Mouse (Mus musculus) intestine, postnatal 0 days (tissue): ENCODE results near the gene Psd. TPM values are rescaled to one million over a fixed set of nuclear protein-coding genes. Genes with fewer than 3 reads are reported as not detected.
A peak's percentile ranks its signal among the peaks of the same experiment; 100 is the strongest.

Source experiments
- ATAC-seq: fragments of 200-750 bp; cut with Nextera tagmentation; 2 replicates; pipeline ENCODE4 v1.8.0; 2017; ENCODE audit warnings: mild to moderate bottlenecking, moderate TSS enrichment, moderate library complexity
- H3K27ac ChIP-seq: fragments of 300-500 bp; sonication (generic); 2 replicates; pipeline ENCODE4 v1.5.1; 2014; ENCODE audit warnings: mild to moderate bottlenecking, low read depth, low read length, moderate library complexity
- H3K27me3 ChIP-seq: fragments of 300-500 bp; sonication (generic); replicated peaks from 2 replicates; pipeline ENCODE4 v1.6.1; 2014; ENCODE audit warnings: low read length, mixed read lengths; ENCODE audit not compliant: control insufficient read depth, insufficient read depth
- H3K36me3 ChIP-seq: fragments of 300-500 bp; sonication (generic); 2 replicates; pipeline ENCODE4 v1.6.1; 2014; ENCODE audit warnings: mild to moderate bottlenecking, moderate library complexity; ENCODE audit not compliant: control insufficient read depth, insufficient read depth
- H3K4me1 ChIP-seq: fragments of 300-500 bp; sonication (generic); replicated peaks from 2 replicates; pipeline ENCODE4 v1.6.1; 2014; ENCODE audit warnings: antibody characterized with exemption, low read length, mixed read lengths; ENCODE audit not compliant: control insufficient read depth, insufficient read depth
- H3K4me2 ChIP-seq: fragments of 300-500 bp; sonication (generic); replicated peaks from 2 replicates; pipeline ENCODE4 v1.6.1; 2014; ENCODE audit warnings: low read depth, mild to moderate bottlenecking, moderate library complexity
- H3K4me3 ChIP-seq: fragments of 300-500 bp; sonication (generic); 2 replicates; pipeline ENCODE4 v1.5.1; 2014; ENCODE audit warnings: low read depth, low read length
- H3K9ac ChIP-seq: fragments of 300-500 bp; sonication (generic); 2 replicates; pipeline ENCODE4 v1.6.1; 2014; ENCODE audit warnings: mild to moderate bottlenecking, low read depth, low read length
- H3K9me3 ChIP-seq: fragments of 300-500 bp; sonication (generic); 2 replicates; pipeline ENCODE4 v1.6.1; 2016; ENCODE audit warnings: mixed run types; ENCODE audit not compliant: control insufficient read depth
- CTCF ChIP-seq: sonication (generic); IDR thresholded peaks from 2 replicates; pipeline ENCODE4 v1.5.1; 2016; ENCODE audit warnings: low read depth, mild to moderate bottlenecking, control low read depth, antibody characterized with exemption, moderate library complexity
- WGBS: fragments of 180-500 bp; shearing (Covaris S2); extraction: QIAGEN DNeasy Blood & Tissue Kit; methylation state at CpG from one replicate; pipeline ENCODE4 v1.1.7; 2014; 5-methylcytosine and 5-hydroxymethylcytosine counted together
- polyA plus RNA-seq: library from polyadenylated mRNA; unstranded; fragments of >200 nt; fragmentation: Nextera tagmentation; extraction: Ambion mirVana; gene quantifications from 2 replicates; pipeline ENCODE4 v1.2.1, GENCODE M21; 2015

Gene Psd
- polyA plus RNA-seq, 1 experiment from 2014 or later = 30.1 TPM

DNA sequence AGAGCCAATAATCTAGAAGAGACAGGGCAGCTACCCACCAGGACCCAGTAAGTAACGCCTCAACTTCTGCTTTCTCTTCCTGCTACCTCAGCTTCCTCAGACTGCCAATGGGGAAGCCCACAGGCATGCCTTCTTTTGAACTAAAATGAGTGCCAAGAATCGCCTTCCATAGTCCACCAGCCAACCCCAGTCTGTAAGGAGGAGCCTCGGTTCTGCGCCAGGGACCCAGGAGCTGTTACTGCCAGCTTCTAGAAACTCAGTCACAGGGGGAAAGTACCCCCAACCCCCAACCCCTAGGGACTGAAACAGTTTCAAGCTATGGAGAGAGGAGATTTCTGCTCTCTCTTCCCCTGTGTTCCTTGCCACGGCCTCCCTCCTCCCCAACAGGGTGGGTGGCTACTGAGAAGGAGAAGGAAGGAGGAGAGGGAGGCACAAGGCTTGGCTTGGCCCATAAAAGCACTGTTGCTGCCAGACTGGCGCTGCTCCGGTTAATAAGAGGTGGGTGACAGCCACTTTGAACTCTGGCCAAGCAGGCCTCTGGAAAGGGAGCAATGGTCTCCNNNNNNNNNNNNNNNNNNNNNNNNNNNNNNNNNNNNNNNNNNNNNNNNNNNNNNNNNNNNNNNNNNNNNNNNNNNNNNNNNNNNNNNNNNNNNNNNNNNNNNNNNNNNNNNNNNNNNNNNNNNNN is 12.5 kb upstream of the Psd start:
- ATAC-seq = no peak
- no peaks in the 10 kb centered on the region for H3K36me3 ChIP-seq
- H3K9me3 ChIP-seq = no peaks in the 10 kb centered on the region
- no peak overlapping the region; the same call in 1 of the 2 replicates for H3K27ac ChIP-seq
- H3K9ac ChIP-seq = no peak overlapping the region
- no peak overlapping the region for H3K4me3 ChIP-seq
- no peak for TF ChIP-seq CTCF
- 0 out of 2 replicates have a peak, but pooled peaks cover 12% of the 10 kb centered on the region for H3K4me1 ChIP-seq
- peak overlapping the region; percentile 85; the same call in 1 of the 2 replicates for H3K4me2 ChIP-seq
- WGBS = 65% methylated on average over 7 of the region's 7 CpGs
- no peaks in the 10 kb centered on the region for H3K27me3 ChIP-seq

DNA sequence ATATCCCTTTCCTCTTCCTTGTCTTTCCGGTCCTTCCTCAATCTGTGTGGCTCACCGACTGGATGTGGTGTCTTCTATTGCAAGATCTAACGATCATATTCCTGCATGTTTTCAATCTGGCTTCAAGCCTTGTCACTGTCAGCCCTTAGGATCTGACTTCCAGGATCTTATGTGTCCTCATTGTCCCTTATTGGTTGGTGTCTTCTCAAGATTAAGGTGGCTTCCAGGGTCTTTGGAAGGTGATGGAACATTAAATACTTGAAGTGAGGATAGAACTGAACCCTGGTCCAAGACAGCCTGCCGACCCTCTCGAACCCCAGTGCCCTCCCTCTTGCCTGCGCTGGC is 12.0 kb upstream of the Psd start:
- no peak; the same call in 1 of the 2 replicates for ATAC-seq
- peak overlapping the region; percentile 85 for H3K4me2 ChIP-seq
- H3K4me1 ChIP-seq = 0 out of 2 replicates have a peak, but pooled peaks cover 12% of the 10 kb centered on the region
- H3K9me3 ChIP-seq = no peaks in the 10 kb centered on the region
- peak overlapping the region; percentile 80 for H3K4me3 ChIP-seq
- H3K36me3 ChIP-seq = no peaks in the 10 kb centered on the region
- H3K27me3 ChIP-seq = no peaks in the 10 kb centered on the region
- H3K27ac ChIP-seq = no peak overlapping the region
- WGBS = 49% methylated on average over 6 of the region's 6 CpGs
- no peak overlapping the region; the same call in 1 of the 2 replicates for H3K9ac ChIP-seq
- no peak for TF ChIP-seq CTCF

DNA sequence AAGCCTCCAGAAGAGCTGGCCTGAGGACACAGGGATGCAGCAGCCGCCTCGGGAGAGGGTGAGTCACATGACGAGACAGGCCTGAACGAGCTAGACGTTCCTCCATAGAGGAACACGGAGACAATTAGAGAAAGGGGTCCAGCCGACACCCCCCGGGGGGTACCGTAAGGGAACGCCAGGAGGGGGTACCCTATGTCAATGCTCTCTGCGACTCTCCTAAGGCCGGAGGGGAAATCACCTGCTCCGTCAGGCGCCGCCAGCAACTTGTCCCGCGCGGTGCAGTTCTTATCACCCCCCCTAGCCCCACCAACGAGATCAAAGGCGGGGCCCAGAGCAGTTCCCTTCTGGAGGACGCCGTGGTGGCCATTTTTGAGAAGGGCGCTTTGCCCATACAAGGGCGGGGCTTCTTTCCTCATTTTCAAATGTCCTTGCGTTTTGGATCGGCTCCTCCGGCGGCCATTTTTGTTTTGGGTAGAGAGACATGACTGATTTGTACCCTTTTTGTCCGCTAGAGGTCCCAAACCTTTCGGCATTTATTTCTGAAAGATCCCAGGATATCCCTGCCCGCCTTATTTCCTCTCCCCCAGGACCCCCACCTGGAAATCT is 11.5 kb upstream of the Psd start, which contains the start of gene Cuedc2:
TSS of gene Cuedc2 (minus strand) at position 372 of the 606 bp plus-strand sequence.
- peak within 1 kb of the TSS; percentile 85 for H3K4me2 ChIP-seq
- H3K9me3 ChIP-seq = no peaks in the 10 kb centered on the region
- peak; percentile 81 for ATAC-seq
- H3K4me1 ChIP-seq = 0 out of 2 replicates have a peak, but pooled peaks cover 12% of the 10 kb centered on the region
- H3K4me3 ChIP-seq = peak within 1 kb of the TSS; percentile 80
- peak; percentile 74 for TF ChIP-seq CTCF
- peak within 1 kb of the TSS; percentile 73 for H3K9ac ChIP-seq
- under 1% methylated on average over 31 of the region's 31 CpGs for WGBS
- no peaks in the 10 kb centered on the region for H3K27me3 ChIP-seq
- H3K36me3 ChIP-seq = no peaks in the 10 kb centered on the region
- no peak within 1 kb of the TSS; the same call in 1 of the 2 replicates for H3K27ac ChIP-seq

GRCm38 (mm10) chr19:46337719-46338330 is 10.9 kb upstream of the Psd start:
- peak overlapping the region; percentile 85 for H3K4me2 ChIP-seq
- 29% methylated on average over 15 of the region's 15 CpGs for WGBS
- H3K4me3 ChIP-seq = peak overlapping the region; percentile 80
- no peak for ATAC-seq
- H3K27ac ChIP-seq = no peak overlapping the region
- no peaks in the 10 kb centered on the region for H3K36me3 ChIP-seq
- H3K27me3 ChIP-seq = no peaks in the 10 kb centered on the region
- H3K9ac ChIP-seq = peak overlapping the region; percentile 73
- H3K4me1 ChIP-seq = 0 out of 2 replicates have a peak, but pooled peaks cover 12% of the 10 kb centered on the region
- H3K9me3 ChIP-seq = no peaks in the 10 kb centered on the region
- no peak for TF ChIP-seq CTCF

DNA sequence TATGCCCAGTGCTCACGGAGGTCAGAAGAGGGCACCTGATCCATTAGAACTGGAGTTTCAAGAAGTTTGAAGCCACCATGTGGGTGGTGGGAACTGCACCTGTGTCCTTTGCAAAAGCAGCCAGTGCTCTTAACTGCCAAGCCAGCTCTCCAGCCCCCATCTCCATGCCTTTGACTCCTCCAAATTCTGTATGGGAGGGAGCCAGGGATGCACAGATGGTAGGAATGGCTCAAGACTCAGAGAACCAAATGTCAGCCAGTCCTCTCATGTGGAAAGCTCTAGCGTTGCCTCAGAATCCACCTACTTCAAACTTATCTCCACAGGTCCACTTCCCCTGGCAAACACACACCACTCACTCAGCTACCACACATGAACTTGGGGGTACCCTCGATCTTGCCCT is 7.0 kb upstream of the Psd start:
- no peak for ATAC-seq
- H3K27ac ChIP-seq = no peak overlapping the region
- peaks cover 22% of the 10 kb centered on the region for H3K36me3 ChIP-seq
- TF ChIP-seq CTCF = no peak
- H3K27me3 ChIP-seq = no peaks in the 10 kb centered on the region
- WGBS = 88% methylated on average over 3 of the region's 3 CpGs
- H3K4me3 ChIP-seq = no peak overlapping the region
- no peak overlapping the region for H3K9ac ChIP-seq
- peaks cover 17% of the 10 kb centered on the region; the same call in 1 of the 2 replicates for H3K4me1 ChIP-seq
- H3K4me2 ChIP-seq = no peak overlapping the region
- H3K9me3 ChIP-seq = no peaks in the 10 kb centered on the region

- peaks cover 22% of the 10 kb centered on the region for H3K36me3 ChIP-seq
- ATAC-seq = no peak
- H3K27ac ChIP-seq = no peak overlapping the region
- H3K4me1 ChIP-seq = peaks cover 17% of the 10 kb centered on the region; the same call in 1 of the 2 replicates
- H3K27me3 ChIP-seq = no peaks in the 10 kb centered on the region
- no peak overlapping the region for H3K9ac ChIP-seq
- WGBS = 72% methylated on average over 7 of the region's 7 CpGs
- no peak overlapping the region for H3K4me2 ChIP-seq
- no peaks in the 10 kb centered on the region for H3K9me3 ChIP-seq
- TF ChIP-seq CTCF = no peak
- H3K4me3 ChIP-seq = no peak overlapping the region
Observed at GRCm38 (mm10) chr19:46332721-46333339, 5.9 kb upstream of the Psd start.
